Mouse (Mus musculus): ENCODE measurements at regions not wholly inside any gene's neighbourhood (a gene's known extent, or its start where the extent isn't known, plus 50 kb on each side); places are given as distances from the start of the nearest gene placed in this dataset.

DNA sequence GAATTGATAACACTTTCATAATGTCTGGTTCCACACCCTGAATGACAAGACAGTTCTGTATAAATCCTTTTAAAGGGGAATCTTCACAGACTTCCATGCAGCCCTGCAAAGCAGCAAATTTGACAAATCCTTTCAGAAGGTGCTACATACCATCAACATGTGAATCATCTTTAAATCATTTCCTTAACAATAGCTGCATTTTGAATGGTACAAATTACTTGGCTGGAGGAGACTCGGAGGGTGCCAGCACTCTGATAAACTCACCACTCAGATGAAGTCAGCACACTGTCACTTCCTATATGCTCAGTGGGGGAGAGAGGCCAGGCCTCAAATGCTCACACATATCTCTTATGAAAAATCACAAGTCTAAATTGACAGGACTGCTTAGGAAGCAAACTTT lies 386.1 kb downstream of the Efnb2 start:
- no peak for DNase-seq (ENCODE audit: low spot score)

DNA sequence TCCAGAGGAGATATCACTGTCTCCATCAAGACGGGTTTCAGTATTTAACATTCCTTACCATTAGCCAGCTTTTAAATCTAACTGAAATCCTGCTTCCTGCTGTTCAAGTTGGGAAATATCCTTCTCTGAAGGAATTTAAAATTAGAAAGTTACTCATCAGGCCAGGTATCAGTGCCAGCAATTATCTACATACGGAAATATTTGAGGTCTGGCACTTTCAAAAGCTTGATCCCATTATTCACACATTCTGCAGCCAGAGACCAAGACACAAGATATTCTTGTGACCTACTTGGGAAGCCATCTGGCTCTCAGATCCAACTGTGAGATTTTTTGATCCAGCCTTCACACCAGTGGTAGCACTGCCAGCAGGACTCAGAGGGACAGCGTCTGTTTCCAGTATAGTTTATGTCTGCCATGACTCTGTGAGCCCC lies 386.8 kb downstream of the Efnb2 start:
- no peak for DNase-seq (ENCODE audit: low spot score)

DNA sequence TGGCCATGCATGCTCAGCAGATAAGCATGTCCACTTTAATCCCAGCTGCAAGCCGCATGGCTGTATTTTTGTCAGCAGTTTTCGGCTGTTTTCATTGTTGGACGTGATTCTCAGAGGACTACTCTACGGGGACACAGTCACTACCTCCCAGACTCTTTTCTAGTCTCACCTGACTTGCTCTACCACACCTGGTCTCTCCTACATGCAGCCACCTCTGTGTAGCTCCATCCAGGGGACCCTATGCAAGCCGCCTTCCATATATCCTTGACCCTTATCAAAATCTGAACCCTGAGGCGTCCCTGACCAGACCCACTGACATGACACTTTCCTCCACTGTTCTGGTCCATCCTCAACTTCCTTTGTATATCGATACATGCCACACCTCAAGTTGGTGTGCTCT lies 402.2 kb downstream of the Efnb2 start:
- DNase-seq (ENCODE audit: low spot score), result no peak

DNA sequence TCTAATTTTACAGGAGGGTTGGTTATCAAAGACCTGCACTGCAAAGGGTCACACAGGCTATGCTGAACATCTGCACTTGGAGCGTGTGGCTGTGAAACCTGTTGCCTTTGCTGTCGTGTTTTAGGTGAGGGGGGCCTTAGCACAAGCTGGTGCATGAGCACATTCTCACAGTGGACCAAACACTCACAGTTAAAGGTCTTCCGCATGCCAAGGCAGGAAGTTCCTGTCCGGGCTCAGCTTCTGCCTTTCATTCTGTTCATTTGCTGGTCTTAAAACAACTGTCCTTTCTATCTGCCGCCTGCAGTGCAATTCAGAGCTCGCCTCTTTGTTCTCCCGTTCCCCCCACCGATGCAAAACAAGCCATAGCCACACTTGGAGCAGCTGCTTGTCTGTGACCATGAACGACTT lies 402.8 kb downstream of the Efnb2 start:
- peak; percentile 51 for DNase-seq (ENCODE audit: low spot score)

GRCm38 (mm10) chr8:8256327-8256726 lies 404.7 kb downstream of the Efnb2 start:
- no peak for DNase-seq (ENCODE audit: low spot score)

DNA sequence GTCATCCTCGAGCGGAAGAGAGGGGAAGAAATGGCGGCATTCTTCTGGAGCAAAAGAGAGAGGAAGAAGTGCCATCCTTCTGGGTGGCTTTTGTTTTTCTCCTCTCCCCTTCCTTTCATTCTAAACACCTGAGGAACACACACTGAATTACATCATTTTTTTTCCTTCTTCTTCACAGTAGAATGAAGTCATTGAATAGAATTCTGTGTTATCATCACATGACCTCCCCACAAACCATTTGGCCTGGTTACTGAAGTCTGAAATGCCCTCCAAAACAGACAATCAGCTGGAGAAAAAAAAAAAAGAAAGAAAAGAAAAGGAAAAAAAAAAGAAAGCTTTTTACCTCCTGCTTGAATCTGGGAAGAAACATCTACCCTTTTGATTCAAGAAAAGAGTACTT lies 406.6 kb downstream of the Efnb2 start:
- no peak for DNase-seq (ENCODE audit: low spot score)

DNA sequence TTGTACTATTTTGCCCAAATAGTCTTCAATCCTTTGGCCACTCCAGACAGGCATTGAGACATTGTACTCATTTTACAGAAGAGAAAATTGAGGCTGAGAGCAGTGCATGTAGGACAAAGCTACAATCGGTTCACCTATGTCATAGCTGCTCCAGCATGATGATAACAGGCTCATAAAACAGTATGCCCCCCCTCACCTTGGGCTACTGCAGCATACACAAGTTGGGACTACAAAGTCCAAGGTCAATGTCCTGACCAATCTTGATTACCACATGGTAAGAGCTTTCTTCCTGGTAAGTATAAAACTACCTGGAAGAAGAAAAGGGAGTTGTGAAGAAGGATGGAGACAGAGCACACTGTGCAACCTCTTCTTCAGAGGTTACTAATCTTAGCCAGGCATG lies 416.4 kb downstream of the Efnb2 start:
- DNase-seq (ENCODE audit: low spot score), result no peak

DNA sequence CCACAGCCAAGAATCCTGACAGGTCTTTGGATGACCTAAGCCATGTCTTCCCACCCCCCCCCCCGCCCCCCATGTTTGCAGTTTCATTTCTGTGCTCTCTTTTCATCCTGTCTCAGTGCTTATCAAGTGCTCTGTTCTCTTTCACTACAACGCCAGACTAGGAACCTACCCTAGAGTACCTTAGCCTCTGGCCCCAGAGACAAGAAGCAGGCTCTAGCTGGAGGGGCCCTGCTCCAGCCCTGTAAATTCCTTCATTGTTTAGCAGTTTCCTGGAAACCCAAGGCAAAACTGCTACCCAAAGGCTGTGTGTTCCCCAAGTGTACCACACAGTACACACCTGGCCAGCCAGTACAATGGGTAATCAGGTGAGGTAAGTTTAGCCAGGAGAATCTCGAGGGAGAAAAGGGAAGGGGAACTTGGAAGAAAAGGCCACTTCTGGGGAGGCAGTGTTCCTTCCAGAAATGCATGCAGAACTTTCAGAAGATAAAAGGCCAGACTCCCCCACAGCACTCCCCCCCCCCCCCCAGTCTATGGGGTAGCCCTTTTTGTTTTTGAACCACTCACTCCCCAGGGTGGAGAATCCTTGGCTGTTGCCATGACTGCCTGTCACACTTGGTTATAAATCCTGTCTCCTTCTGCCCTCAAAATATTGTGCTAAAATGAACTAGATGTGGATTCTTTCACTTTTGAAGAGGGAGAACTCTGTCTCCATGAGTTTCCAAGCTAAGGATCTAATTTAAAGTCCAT lies 419.1 kb downstream of the Efnb2 start:
- no peak for DNase-seq (ENCODE audit: low spot score)

DNA sequence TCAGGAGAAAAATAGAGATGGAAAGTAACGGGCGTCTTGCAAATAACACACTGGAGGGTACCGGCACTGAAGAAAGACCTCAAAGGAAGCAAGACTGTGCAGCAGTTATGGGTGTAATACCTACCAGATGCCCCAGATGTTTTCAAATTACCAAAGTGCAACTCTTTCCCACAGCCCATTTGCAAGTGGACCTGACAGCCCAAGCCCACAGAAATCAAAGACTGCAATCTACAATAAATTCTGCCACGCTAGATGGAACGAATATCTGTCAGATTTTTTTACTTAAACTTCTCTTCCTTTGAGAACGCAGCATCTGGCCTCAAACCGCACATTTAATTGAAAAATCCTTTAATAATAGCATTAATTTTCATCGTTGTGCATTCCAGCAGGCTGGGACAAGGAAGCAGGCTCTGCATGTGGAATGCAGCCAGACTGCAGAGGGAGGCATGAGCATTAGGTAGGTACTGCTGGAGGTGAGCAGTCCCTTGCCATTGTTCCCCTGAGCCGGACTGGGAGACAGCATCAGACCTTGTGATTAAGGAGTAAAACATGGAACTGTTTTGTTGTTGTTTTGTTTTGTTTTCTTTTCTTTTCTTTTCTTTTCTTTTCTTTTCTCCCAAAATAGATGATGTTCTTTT lies 419.9 kb downstream of the Efnb2 start:
- no peak for DNase-seq (ENCODE audit: low spot score)

DNA sequence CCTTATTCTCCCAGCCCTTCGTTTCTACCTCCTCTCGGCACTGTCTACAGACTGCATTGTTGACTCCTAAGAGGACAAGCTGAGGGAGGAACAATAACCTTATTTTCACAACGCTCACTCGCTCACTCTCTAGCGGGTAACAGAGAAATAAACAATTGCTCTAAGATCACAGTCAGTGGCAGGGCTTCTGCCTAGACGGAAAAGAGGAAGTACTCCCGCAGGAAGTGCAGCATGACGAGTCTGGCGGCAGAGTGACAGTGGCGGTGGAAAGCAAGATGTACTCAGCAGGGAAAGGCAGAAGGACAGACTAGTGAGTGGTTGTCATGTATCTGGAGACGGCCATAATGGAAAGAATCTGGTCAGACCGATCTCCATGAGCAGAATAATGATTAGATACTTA lies 421.6 kb downstream of the Efnb2 start:
- DNase-seq (ENCODE audit: low spot score), result no peak

DNA sequence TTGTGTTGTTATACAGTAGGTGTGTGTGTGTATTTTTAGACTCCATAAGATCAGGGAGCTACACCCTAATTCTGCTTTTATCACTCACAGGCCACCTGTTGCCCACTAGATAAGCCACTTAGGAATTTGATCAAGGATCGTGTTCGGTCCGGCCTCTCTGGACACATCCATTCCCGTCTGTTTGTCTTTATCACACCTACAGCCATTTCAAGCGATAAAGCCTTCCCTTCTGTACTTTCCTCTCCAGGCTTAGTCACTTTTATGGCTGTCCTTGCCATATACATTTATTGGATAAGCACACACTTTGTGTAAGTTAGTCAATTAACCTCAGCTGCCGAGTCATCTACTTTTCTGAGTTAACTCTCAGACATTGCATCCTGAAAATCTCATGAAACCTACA lies 423.0 kb downstream of the Efnb2 start:
- no peak for DNase-seq (ENCODE audit: low spot score)

GRCm38 (mm10) chr8:8233616-8234015 lies 427.4 kb downstream of the Efnb2 start:
- DNase-seq (ENCODE audit: low spot score), result no peak

GRCm38 (mm10) chr8:8233156-8233555 lies 427.9 kb downstream of the Efnb2 start:
- no peak for DNase-seq (ENCODE audit: low spot score)

- no peak for DNase-seq (ENCODE audit: low spot score)
Observed at GRCm38 (mm10) chr8:8231996-8232632, 428.9 kb downstream of the Efnb2 start.

GRCm38 (mm10) chr8:8231308-8231985 lies 429.6 kb downstream of the Efnb2 start:
- no peak for DNase-seq (ENCODE audit: low spot score)

DNA sequence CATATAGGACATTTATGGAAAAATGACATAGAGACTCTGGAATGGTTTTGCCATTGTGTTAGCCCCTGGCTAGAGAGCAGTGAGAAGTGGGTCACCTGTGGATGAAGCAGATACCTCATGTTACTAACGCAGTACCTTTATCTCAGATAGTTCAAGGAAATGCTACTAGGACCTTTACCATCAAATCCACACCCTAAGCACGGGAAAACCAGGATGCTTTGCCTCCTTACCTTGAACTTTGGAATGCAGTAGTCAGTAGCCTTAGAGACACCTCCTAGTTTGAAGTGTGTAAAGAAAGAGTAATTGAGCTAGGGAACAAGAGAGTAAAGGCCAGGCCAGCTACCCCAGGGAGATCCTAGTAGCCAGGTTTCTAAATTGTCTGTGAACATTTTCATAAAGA lies 435.0 kb downstream of the Efnb2 start:
- DNase-seq (ENCODE audit: low spot score), result no peak

GRCm38 (mm10) chr8:8225175-8225830 lies 435.7 kb downstream of the Efnb2 start:
- no peak for DNase-seq (ENCODE audit: low spot score)

DNA sequence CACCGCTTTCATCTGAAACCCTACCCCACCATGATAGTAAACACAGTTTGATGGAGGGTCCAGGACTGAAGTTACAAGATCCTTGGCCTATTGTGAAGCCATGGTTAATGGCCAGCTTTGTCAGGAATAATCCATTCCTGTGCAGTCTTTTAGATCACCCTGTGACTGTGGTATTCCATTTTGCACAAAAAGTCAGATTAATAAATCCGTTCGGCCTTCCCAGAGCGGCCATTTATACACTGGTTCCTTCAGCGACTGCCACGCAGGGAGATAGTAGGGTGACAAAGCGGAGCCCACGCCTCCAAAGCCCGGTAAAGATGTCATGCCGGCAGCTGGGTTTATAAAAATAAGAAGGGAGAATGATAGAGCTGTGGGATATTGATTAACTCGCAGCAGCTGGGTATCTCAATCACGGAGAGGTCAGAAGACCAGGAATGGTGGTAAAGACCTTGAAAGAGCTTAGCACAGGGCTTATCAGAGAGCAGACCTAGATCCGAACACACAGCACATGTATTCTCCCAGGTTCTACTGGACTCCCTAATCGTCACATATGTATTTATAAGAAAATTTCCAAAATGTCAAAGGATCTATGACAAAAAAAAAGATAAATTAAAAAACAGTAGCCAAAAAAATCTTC lies 440.5 kb downstream of the Efnb2 start:
- DNase-seq (ENCODE audit: low spot score), result no peak

GRCm38 (mm10) chr8:8219701-8220394 lies 441.2 kb downstream of the Efnb2 start:
- DNase-seq (ENCODE audit: low spot score), result no peak

- no peak for DNase-seq (ENCODE audit: low spot score)
Observed at GRCm38 (mm10) chr8:8193036-8193435, 468.0 kb downstream of the Efnb2 start.

DNA sequence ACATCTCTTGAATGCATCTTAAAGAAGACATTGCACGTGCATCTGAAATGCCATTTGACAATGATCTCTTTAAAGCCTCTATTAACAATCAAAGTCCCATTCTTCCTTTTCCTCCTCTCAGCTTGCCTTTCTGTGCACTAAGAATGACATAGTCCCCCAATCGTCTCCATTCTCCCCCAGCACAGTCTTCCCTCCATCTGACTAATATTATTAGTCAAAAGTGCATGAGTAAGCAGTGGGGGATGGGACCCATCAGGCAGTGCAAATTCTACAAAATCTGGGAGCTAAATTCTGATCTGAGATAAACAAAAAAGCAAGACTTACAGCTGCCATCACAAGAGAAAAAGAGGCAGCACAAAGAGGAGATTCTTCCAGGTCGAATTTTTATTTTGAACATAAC lies 475.0 kb downstream of the Efnb2 start:
- DNase-seq (ENCODE audit: low spot score), result no peak
